Mouse (Mus musculus) neutrophil, adult 5-6 weeks (primary cell): ENCODE data around the gene Siglecg. TPM values are rescaled to one million over a fixed set of nuclear protein-coding genes. Genes with fewer than 3 reads are reported as not detected.
A peak's percentile ranks its signal among the peaks of the same experiment; 100 is the strongest.
"Not testable (repeated sequence)": the region's sequence is repeated elsewhere in the genome, so short reads cannot be mapped to it uniquely, and the experiment has no call there.

ENCODE experiments used
- ATAC-seq: fragments of 151-379, 151-347 bp; 2 replicates; pipeline ENCODE4 v1.8.0; 2017; ENCODE audit warnings: mild to moderate bottlenecking, moderate TSS enrichment; ENCODE audit not compliant: insufficient number of reproducible peaks, poor library complexity, low FRiP score, severe bottlenecking; ENCODE audit errors: extremely low read depth
- total RNA-seq: library from RNA; stranded (forward); fragments of 200-1000 nt; gene quantifications from 2 replicates; pipeline ENCODE4 v1.2.3, GENCODE M21; 2017

The Siglecg gene
- total RNA-seq: 222 and 223 TPM in 2 replicates

GRCm38 (mm10) chr7:43408131-43408553 lies at the start of gene Siglecg:
Siglecg (plus strand) TSS chr7:43408204.
- ATAC-seq: peak; percentile 82

- ATAC-seq: no peak
These were observed 49.4 kb upstream of the Siglecg start for GRCm38 (mm10) chr7:43358556-43358955.

- no peak for ATAC-seq
These were observed 46.6 kb upstream of the Siglecg start for GRCm38 (mm10) chr7:43361442-43361841.

GRCm38 (mm10) chr7:43362021-43362420 lies 46.0 kb upstream of the Siglecg start:
- ATAC-seq: no peak

GRCm38 (mm10) chr7:43378226-43378625 lies 29.8 kb upstream of the Siglecg start:
- ATAC-seq: peak; percentile 91

- peak; percentile 89 for ATAC-seq
These were observed 15.5 kb upstream of the Siglecg start for GRCm38 (mm10) chr7:43392349-43393121.

- no peak for ATAC-seq
These were observed 8.5 kb upstream of the Siglecg start for GRCm38 (mm10) chr7:43399501-43399900.

GRCm38 (mm10) chr7:43402718-43403117 lies 5.3 kb upstream of the Siglecg start:
- ATAC-seq: no peak

- peak; percentile 25; the same call in 1 of the 2 replicates for ATAC-seq
These were observed 431 bp upstream of the Siglecg start for GRCm38 (mm10) chr7:43407573-43407972.

GRCm38 (mm10) chr7:43409084-43409483 lies 1.1 kb downstream of the Siglecg start:
- no peak for ATAC-seq

- ATAC-seq: not testable (repeated sequence)
These were observed 3.7 kb downstream of the Siglecg start for GRCm38 (mm10) chr7:43411724-43412123.

- ATAC-seq: no peak
These were observed 9.3 kb downstream of the Siglecg start for GRCm38 (mm10) chr7:43417298-43417697.

- ATAC-seq: peak; percentile 98
These were observed 15.1 kb downstream of the Siglecg start for GRCm38 (mm10) chr7:43422995-43423617.

- ATAC-seq: no peak
These were observed 16.1 kb downstream of the Siglecg start for GRCm38 (mm10) chr7:43423991-43424625.

- ATAC-seq: no peak
These were observed 19.4 kb downstream of the Siglecg start, which contains the start of gene Lim2 for GRCm38 (mm10) chr7:43427406-43427805. Lim2 (plus strand) TSS chr7:43427670.

GRCm38 (mm10) chr7:43429500-43429899 lies 21.5 kb downstream of the Siglecg start:
- ATAC-seq: no peak

GRCm38 (mm10) chr7:43432891-43433290 lies 24.9 kb downstream of the Siglecg start:
- ATAC-seq: no peak

- no peak for ATAC-seq
These were observed 26.7 kb downstream of the Siglecg start for GRCm38 (mm10) chr7:43434676-43435075.

GRCm38 (mm10) chr7:43436341-43437255 lies 28.6 kb downstream of the Siglecg start, which contains the start of gene Nkg7:
Nkg7 (plus strand) TSS chr7:43437073.
- ATAC-seq: peak; percentile 31; the same call in 1 of the 2 replicates
